Mouse (Mus musculus): ENCODE measurements around the gene Snx30. TPM values are rescaled to one million over a fixed set of nuclear protein-coding genes. Genes with fewer than 3 reads are reported as not detected.

The Snx30 gene
- polyA plus RNA-seq, 1 experiment from 2014 or later: 11.8 TPM

- H3K27me3 ChIP-seq: no peaks in the 10 kb centered on the region
- no peaks in the 10 kb centered on the region for H3K36me3 ChIP-seq
- no peak overlapping the region for H3K27ac ChIP-seq
- 0 out of 2 replicates have a peak, but pooled peaks cover 3% of the 10 kb centered on the region for H3K4me1 ChIP-seq
- H3K4me2 ChIP-seq: no peak overlapping the region
- no peaks in the 10 kb centered on the region for H3K9me3 ChIP-seq
- no peak for ATAC-seq (ENCODE audit: insufficient number of reproducible peaks, insufficient read depth, low FRiP score, low TSS enrichment, low read depth)
- no peak overlapping the region for H3K9ac ChIP-seq
- H3K4me3 ChIP-seq: no peak overlapping the region
- 84% methylated on average over 5 of the region's 5 CpGs for WGBS
Measured at GRCm38 (mm10) chr4:59800181-59800580, 5.5 kb upstream of the Snx30 start.

- Histone ChIP-seq H3K4me1 (0 out of 2 replicates have a peak, but pooled peaks cover 3% of the 10 kb centered on the region), H3K9ac (no peak within 1 kb of the TSS), H3K4me3 (no peak within 1 kb of the TSS), H3K36me3 (no peaks in the 10 kb centered on the region), H3K27me3 (no peaks in the 10 kb centered on the region), H3K27ac (no peak within 1 kb of the TSS), H3K9me3 (no peaks in the 10 kb centered on the region), H3K4me2 (no peak within 1 kb of the TSS)
- no peak for ATAC-seq (ENCODE audit: insufficient number of reproducible peaks, insufficient read depth, low FRiP score, low TSS enrichment, low read depth)
Measured at GRCm38 (mm10) chr4:59801489-59801888, 4.2 kb upstream of the Snx30 start, which contains the start of gene Inip. Gene Inip, minus strand, starts transcription at chr4:59801589.

GRCm38 (mm10) chr4:59802107-59802506 is 3.5 kb upstream of the Snx30 start:
- no peaks in the 10 kb centered on the region for H3K27me3 ChIP-seq
- no peaks in the 10 kb centered on the region for H3K36me3 ChIP-seq
- H3K9ac ChIP-seq: no peak overlapping the region
- no peak overlapping the region for H3K27ac ChIP-seq
- H3K4me1 ChIP-seq: peaks cover 8% of the 10 kb centered on the region
- H3K4me2 ChIP-seq: no peak overlapping the region
- 71% methylated on average over 6 of the region's 6 CpGs for whole genome bisulfite sequencing
- H3K9me3 ChIP-seq: no peaks in the 10 kb centered on the region
- ATAC-seq (ENCODE audit: insufficient number of reproducible peaks, insufficient read depth, low FRiP score, low TSS enrichment, low read depth): no peak
- H3K4me3 ChIP-seq: no peak overlapping the region

DNA sequence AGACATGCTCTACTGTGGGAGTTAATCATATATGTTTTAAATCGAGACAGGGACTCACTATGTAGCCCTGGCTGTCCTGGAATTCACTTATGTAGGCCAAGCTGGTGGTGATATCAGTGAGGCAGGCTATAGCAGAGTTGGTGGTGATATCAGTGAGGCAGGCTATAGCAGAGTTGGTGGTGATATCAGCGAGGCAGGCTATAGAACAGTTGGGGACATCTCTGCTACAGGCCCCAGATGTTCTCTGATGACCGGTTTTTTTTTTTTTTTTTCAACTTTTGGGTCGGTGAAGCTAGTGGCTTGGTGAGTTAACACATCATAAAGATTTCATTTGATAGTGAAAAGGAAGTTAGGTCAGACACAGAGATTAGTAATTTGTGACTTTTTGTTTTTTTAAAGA is 2.8 kb upstream of the Snx30 start:
- Histone ChIP-seq H3K27me3 (no peaks in the 10 kb centered on the region), H3K9me3 (no peaks in the 10 kb centered on the region), H3K36me3 (no peaks in the 10 kb centered on the region), H3K4me1 (peaks cover 13% of the 10 kb centered on the region), H3K9ac (no peak overlapping the region), H3K4me2 (no peak overlapping the region), H3K4me3 (no peak overlapping the region), H3K27ac (no peak overlapping the region)
- ATAC-seq (ENCODE audit: insufficient number of reproducible peaks, insufficient read depth, low FRiP score, low TSS enrichment, low read depth): no peak
- 61% methylated on average over 4 of the region's 4 CpGs for WGBS

- Histone ChIP-seq H3K27ac (no peak overlapping the region), H3K4me1 (peaks cover 16% of the 10 kb centered on the region), H3K9ac (no peak overlapping the region), H3K4me3 (no peak overlapping the region), H3K36me3 (no peaks in the 10 kb centered on the region), H3K4me2 (no peak overlapping the region), H3K27me3 (no peaks in the 10 kb centered on the region), H3K9me3 (no peaks in the 10 kb centered on the region)
- ATAC-seq (ENCODE audit: insufficient number of reproducible peaks, insufficient read depth, low FRiP score, low TSS enrichment, low read depth): no peak
- WGBS: 71% methylated on average over 5 of the region's 5 CpGs
Measured at GRCm38 (mm10) chr4:59803358-59803757, 2.3 kb upstream of the Snx30 start.

- Histone ChIP-seq H3K27me3 (no peaks in the 10 kb centered on the region), H3K4me3 (peak overlapping the region; percentile 88), H3K27ac (no peak overlapping the region)
Measured at GRCm38 (mm10) chr4:59804754-59805153, 886 bp upstream of the Snx30 start.

DNA sequence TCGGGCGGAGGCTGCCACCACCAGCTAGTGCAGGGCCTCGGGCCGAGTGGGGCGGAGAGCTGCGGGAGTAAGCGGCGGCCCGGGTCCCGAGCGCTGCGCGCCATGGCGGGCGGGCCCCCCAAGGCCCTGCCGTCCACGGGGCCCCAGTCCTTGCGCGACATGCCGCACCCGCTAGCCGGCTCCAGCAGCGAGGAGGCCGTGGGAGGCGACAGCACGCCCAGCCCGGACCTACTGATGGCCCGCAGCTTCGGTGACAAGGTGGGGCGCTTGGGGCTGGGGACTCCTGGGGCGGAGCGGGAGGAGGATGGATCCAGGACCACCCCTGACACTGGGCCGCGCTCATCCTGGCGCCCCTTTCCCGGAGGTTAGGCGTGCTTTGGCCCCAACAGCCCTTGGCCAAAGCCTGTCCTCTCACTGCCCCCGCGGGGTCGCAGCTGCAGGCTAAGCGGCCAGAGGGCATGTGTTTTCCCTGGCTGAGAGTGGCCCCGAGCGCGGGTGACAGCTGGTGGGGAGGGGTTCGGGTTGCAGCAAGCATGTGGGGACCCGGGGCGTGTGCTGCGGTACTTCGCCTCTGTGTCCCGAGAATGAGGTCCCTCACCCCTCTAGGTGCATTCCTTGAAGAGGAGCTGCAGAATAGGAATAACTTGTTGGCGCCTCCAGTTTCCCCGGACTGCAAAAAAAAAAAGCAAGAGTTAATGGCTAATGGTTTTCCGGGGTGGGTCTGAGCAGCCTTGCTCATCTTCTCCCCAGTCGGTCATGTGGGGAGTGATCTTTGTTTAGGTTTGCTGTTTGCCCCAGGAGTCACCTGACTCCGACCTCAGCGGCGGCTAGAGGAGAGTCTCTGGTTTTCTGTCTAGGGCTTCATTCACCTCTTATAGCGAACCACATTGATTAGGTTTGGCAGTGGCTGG is 583 bp downstream of the Snx30 start:
- WGBS: under 1% methylated on average over 52 of the region's 58 CpGs

More at GRCm38 (mm10) chr4:59804754-59805153, 886 bp upstream of the Snx30 start:
- H3K9ac ChIP-seq: peak overlapping the region; percentile 87; the same call in 1 of the 2 replicates
- peaks cover 16% of the 10 kb centered on the region for H3K4me1 ChIP-seq
- ATAC-seq (ENCODE audit: insufficient number of reproducible peaks, insufficient read depth, low FRiP score, low TSS enrichment, low read depth): no peak
- no peaks in the 10 kb centered on the region for H3K9me3 ChIP-seq
- H3K36me3 ChIP-seq: no peaks in the 10 kb centered on the region
- H3K4me2 ChIP-seq: peak overlapping the region; percentile 97
- 82% methylated on average over 1 of the region's 1 CpGs for WGBS

DNA sequence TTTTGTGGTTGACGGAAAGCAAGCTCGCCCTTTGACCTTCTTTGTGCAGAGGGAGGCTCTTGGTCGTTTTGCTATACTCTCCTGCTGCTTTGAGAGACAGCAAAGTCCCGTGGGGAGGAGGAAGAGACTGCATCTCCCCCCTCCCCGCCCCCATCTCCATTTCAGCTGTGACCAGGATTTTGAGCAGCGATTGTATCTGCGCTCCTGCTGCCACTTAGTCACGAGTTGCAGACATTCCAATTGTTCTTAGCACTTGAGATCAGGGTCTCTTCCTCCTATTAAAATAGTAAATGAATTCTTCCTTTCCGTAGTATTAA is 1.2 kb downstream of the Snx30 start:
- Histone ChIP-seq H3K4me3 (peak overlapping the region; percentile 88), H3K27ac (no peak overlapping the region; the same call in 1 of the 2 replicates), H3K4me1 (peaks cover 16% of the 10 kb centered on the region), H3K36me3 (no peaks in the 10 kb centered on the region), H3K4me2 (peak overlapping the region; percentile 97), H3K9me3 (no peaks in the 10 kb centered on the region), H3K9ac (peak overlapping the region; percentile 87), H3K27me3 (no peaks in the 10 kb centered on the region)
- 5% methylated on average over 9 of the region's 9 CpGs for WGBS
- no peak for ATAC-seq (ENCODE audit: insufficient number of reproducible peaks, insufficient read depth, low FRiP score, low TSS enrichment, low read depth)

More for the DNA sequence above, 583 bp downstream of the Snx30 start:
- H3K4me2 ChIP-seq: peak overlapping the region; percentile 97
- peak overlapping the region; percentile 88 for H3K4me3 ChIP-seq
- no peaks in the 10 kb centered on the region for H3K27me3 ChIP-seq
- peak; percentile 74 for ATAC-seq (ENCODE audit: insufficient number of reproducible peaks, insufficient read depth, low FRiP score, low TSS enrichment, low read depth)
- no peaks in the 10 kb centered on the region for H3K36me3 ChIP-seq
- peaks cover 16% of the 10 kb centered on the region for H3K4me1 ChIP-seq
- H3K9me3 ChIP-seq: no peaks in the 10 kb centered on the region
- H3K27ac ChIP-seq: peak overlapping the region; percentile 81
- H3K9ac ChIP-seq: peak overlapping the region; percentile 87

- H3K4me2 ChIP-seq: peak overlapping the region; percentile 97; the same call in 1 of the 2 replicates
- H3K4me3 ChIP-seq: no peak overlapping the region
- 68% methylated on average over 2 of the region's 2 CpGs for WGBS
Measured at GRCm38 (mm10) chr4:59807521-59807920, 1.9 kb downstream of the Snx30 start.

GRCm38 (mm10) chr4:59808396-59808795 is 2.8 kb downstream of the Snx30 start:
- no peaks in the 10 kb centered on the region for H3K9me3 ChIP-seq
- 77% methylated on average over 5 of the region's 5 CpGs for WGBS
- no peak for ATAC-seq (ENCODE audit: insufficient number of reproducible peaks, insufficient read depth, low FRiP score, low TSS enrichment, low read depth)
- H3K4me3 ChIP-seq: no peak overlapping the region
- H3K27ac ChIP-seq: no peak overlapping the region
- H3K9ac ChIP-seq: no peak overlapping the region
- peaks cover 16% of the 10 kb centered on the region for H3K4me1 ChIP-seq
- no peak overlapping the region for H3K4me2 ChIP-seq
- no peaks in the 10 kb centered on the region for H3K36me3 ChIP-seq
- no peaks in the 10 kb centered on the region for H3K27me3 ChIP-seq

More at GRCm38 (mm10) chr4:59807521-59807920, 1.9 kb downstream of the Snx30 start:
- Histone ChIP-seq H3K27ac (no peak overlapping the region), H3K36me3 (no peaks in the 10 kb centered on the region), H3K9ac (no peak overlapping the region), H3K4me1 (peaks cover 16% of the 10 kb centered on the region), H3K9me3 (no peaks in the 10 kb centered on the region), H3K27me3 (no peaks in the 10 kb centered on the region)
- ATAC-seq (ENCODE audit: insufficient number of reproducible peaks, insufficient read depth, low FRiP score, low TSS enrichment, low read depth): no peak

DNA sequence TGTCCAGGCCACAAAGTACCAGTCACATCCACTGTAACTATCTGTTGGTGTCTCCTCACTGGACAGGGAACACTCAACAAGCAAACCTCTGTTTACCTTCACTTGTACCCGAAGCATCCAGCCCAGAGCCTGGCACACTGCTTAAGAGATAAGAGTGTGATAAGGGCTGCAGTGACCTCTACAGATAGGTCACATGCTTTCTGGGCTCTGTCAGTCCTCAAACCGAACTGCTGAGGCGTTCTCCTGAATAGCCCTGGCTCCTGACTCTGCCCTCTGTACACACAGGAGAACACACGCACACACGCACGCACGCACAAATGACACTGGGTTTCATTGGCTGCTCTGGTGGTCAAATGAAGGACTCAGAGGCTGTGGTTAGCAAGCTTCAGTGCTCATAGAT is 8.5 kb downstream of the Snx30 start:
- H3K27me3 ChIP-seq: no peaks in the 10 kb centered on the region
- peaks cover 4% of the 10 kb centered on the region for H3K4me1 ChIP-seq
- ATAC-seq (ENCODE audit: insufficient number of reproducible peaks, insufficient read depth, low FRiP score, low TSS enrichment, low read depth): no peak
- no peak overlapping the region for H3K4me2 ChIP-seq
- no peak overlapping the region for H3K4me3 ChIP-seq
- no peaks in the 10 kb centered on the region for H3K36me3 ChIP-seq
- no peak overlapping the region for H3K9ac ChIP-seq
- H3K9me3 ChIP-seq: no peaks in the 10 kb centered on the region
- WGBS: 82% methylated on average over 7 of the region's 7 CpGs
- H3K27ac ChIP-seq: no peak overlapping the region
